Mouse (Mus musculus) limb, embryonic 14.5 days (tissue): Measurements from ENCODE around the gene Rcvrn. TPM values are rescaled to one million over a fixed set of nuclear protein-coding genes. Genes with fewer than 3 reads are reported as not detected.

ENCODE experiments used
- ATAC-seq: fragments of 200-750 bp; cut with Nextera tagmentation; 2 replicates; pipeline ENCODE4 v1.8.0; 2017; ENCODE audit warnings: low read depth, moderate number of reproducible peaks, moderate TSS enrichment; ENCODE audit not compliant: low FRiP score
- DNase-seq: peaks from one replicate; pipeline ENCODE4 v3.0.0-alpha.2; 2015; ENCODE audit warnings: low spot score
- H3K27ac ChIP-seq: fragments of 300-500 bp; sonication (generic); replicated peaks from 2 replicates; pipeline ENCODE4 v1.5.1; 2014; ENCODE audit warnings: low read depth, mild to moderate bottlenecking, low read length, moderate library complexity, mixed read lengths
- H3K27me3 ChIP-seq: fragments of 300-500 bp; sonication (generic); 2 replicates; pipeline ENCODE4 v1.6.1; 2014; ENCODE audit warnings: low read length, mixed read lengths; ENCODE audit not compliant: control insufficient read depth, insufficient read depth
- H3K36me3 ChIP-seq: fragments of 300-500 bp; sonication (generic); 2 replicates; pipeline ENCODE4 v1.6.1; 2014; ENCODE audit warnings: mild to moderate bottlenecking, low read length, moderate library complexity, mixed read lengths; ENCODE audit not compliant: control insufficient read depth, insufficient read depth
- H3K4me1 ChIP-seq: fragments of 300-500 bp; sonication (generic); 2 replicates; pipeline ENCODE4 v1.6.1; 2014; ENCODE audit warnings: antibody characterized with exemption, low read length, mixed read lengths; ENCODE audit not compliant: control insufficient read depth, insufficient read depth
- H3K4me2 ChIP-seq: fragments of 300-500 bp; sonication (generic); replicated peaks from 2 replicates; pipeline ENCODE4 v1.6.1; 2014; ENCODE audit warnings: low read depth, mild to moderate bottlenecking, low read length, moderate library complexity; ENCODE audit not compliant: severe bottlenecking
- H3K4me3 ChIP-seq: fragments of 300-500 bp; sonication (generic); replicated peaks from 2 replicates; pipeline ENCODE4 v1.5.1; 2014; ENCODE audit warnings: low read length
- H3K9ac ChIP-seq: fragments of 300-500 bp; sonication (generic); 2 replicates; pipeline ENCODE4 v1.6.1; 2014; ENCODE audit warnings: mild to moderate bottlenecking, low read depth, low read length, moderate library complexity; ENCODE audit not compliant: severe bottlenecking
- H3K9me3 ChIP-seq: fragments of 300-500 bp; sonication (generic); 2 replicates; pipeline ENCODE4 v1.6.1; 2016; ENCODE audit warnings: low read length; ENCODE audit not compliant: control insufficient read depth
- POLR2A ChIP-seq: fragments of 200-500 bp; IDR thresholded peaks from 2 replicates; pipeline ENCODE4 v1.8.0; 2012; ENCODE audit warnings: inconsistent platforms, mild to moderate bottlenecking, moderate library complexity, borderline replicate concordance; ENCODE audit not compliant: insufficient read depth, insufficient read length; ENCODE audit errors: extremely low read depth
- WGBS: fragments of 180-500 bp; shearing (Covaris S2); extraction: QIAGEN DNeasy Blood & Tissue Kit; methylation state at CpG from one replicate; pipeline ENCODE4 v1.1.7; 2014; 5-methylcytosine and 5-hydroxymethylcytosine counted together
- polyA plus RNA-seq, 2 experiments: library from polyadenylated mRNA; depleted of rRNA in 1 of 2; stranded (reverse) in 1 of 2; unstranded in 1 of 2; fragments of >200 nt; fragmentation: Nextera tagmentation in 1 of 2; extraction: Ambion mirVana in 1 of 2; gene quantifications; 2 replicates each; pipeline versions ENCODE4 v1.2.1 to v1.2.3; 2012 to 2014

Gene Rcvrn
- polyA plus RNA-seq, 2 experiments: 0.11 TPM; not detected in 1

GRCm38 (mm10) chr11:67681871-67682270 is 13.3 kb upstream of the Rcvrn start:
- no peak for TF ChIP-seq POLR2A
- 82% methylated on average over 3 of the region's 3 CpGs for WGBS
- H3K27ac ChIP-seq: no peak overlapping the region
- H3K4me3 ChIP-seq: no peak overlapping the region
- H3K9me3 ChIP-seq: no peaks in the 10 kb centered on the region
- ATAC-seq (no peak), DNase-seq (no peak)
- H3K9ac ChIP-seq: no peak overlapping the region
- H3K27me3 ChIP-seq: no peaks in the 10 kb centered on the region
- no peak overlapping the region for H3K4me2 ChIP-seq
- no peaks in the 10 kb centered on the region for H3K4me1 ChIP-seq
- H3K36me3 ChIP-seq: no peaks in the 10 kb centered on the region

- no peaks in the 10 kb centered on the region for H3K36me3 ChIP-seq
- H3K4me3 ChIP-seq: no peak overlapping the region
- DNase-seq (no peak), ATAC-seq (no peak)
- 75% methylated on average over 2 of the region's 2 CpGs for WGBS
- no peak overlapping the region for H3K27ac ChIP-seq
- no peaks in the 10 kb centered on the region for H3K4me1 ChIP-seq
- no peaks in the 10 kb centered on the region for H3K9me3 ChIP-seq
- H3K27me3 ChIP-seq: no peaks in the 10 kb centered on the region
- no peak for TF ChIP-seq POLR2A
- H3K4me2 ChIP-seq: no peak overlapping the region
- no peak overlapping the region for H3K9ac ChIP-seq
Measured at GRCm38 (mm10) chr11:67686109-67686508, 9.0 kb upstream of the Rcvrn start.

GRCm38 (mm10) chr11:67712976-67713375 is 17.9 kb downstream of the Rcvrn start:
- ATAC-seq: no peak
- H3K4me2 ChIP-seq: no peak overlapping the region
- H3K27me3 ChIP-seq: no peaks in the 10 kb centered on the region
- 87% methylated on average over 4 of the region's 4 CpGs for WGBS
- no peak overlapping the region for H3K9ac ChIP-seq
- no peaks in the 10 kb centered on the region for H3K9me3 ChIP-seq
- no peaks in the 10 kb centered on the region for H3K36me3 ChIP-seq
- no peak for DNase-seq
- no peaks in the 10 kb centered on the region for H3K4me1 ChIP-seq
- no peak overlapping the region for H3K27ac ChIP-seq
- no peak for TF ChIP-seq POLR2A
- no peak overlapping the region for H3K4me3 ChIP-seq

GRCm38 (mm10) chr11:67715382-67715781 is 20.3 kb downstream of the Rcvrn start:
- H3K4me3 ChIP-seq: no peak overlapping the region
- H3K27me3 ChIP-seq: no peaks in the 10 kb centered on the region
- DNase-seq (no peak), ATAC-seq (no peak)
- no peak overlapping the region for H3K4me2 ChIP-seq
- TF ChIP-seq POLR2A: no peak
- no peaks in the 10 kb centered on the region for H3K9me3 ChIP-seq
- H3K4me1 ChIP-seq: no peaks in the 10 kb centered on the region
- no peak overlapping the region for H3K9ac ChIP-seq
- 86% methylated on average over 4 of the region's 4 CpGs for WGBS
- H3K36me3 ChIP-seq: no peaks in the 10 kb centered on the region
- no peak overlapping the region for H3K27ac ChIP-seq

- Histone ChIP-seq H3K27ac (no peak overlapping the region), H3K27me3 (no peaks in the 10 kb centered on the region), H3K9ac (no peak overlapping the region), H3K4me1 (no peaks in the 10 kb centered on the region), H3K4me3 (no peak overlapping the region), H3K4me2 (no peak overlapping the region), H3K9me3 (no peaks in the 10 kb centered on the region), H3K36me3 (no peaks in the 10 kb centered on the region)
- no peak for TF ChIP-seq POLR2A
- WGBS: 92% methylated on average over 5 of the region's 5 CpGs
- DNase-seq (no peak), ATAC-seq (no peak)
Measured at GRCm38 (mm10) chr11:67721485-67721884, 26.4 kb downstream of the Rcvrn start.
